Mouse (Mus musculus): ENCODE measurements at regions not wholly inside any gene's neighbourhood (a gene's known extent, or its start where the extent isn't known, plus 50 kb on each side); places are given as distances from the start of the nearest gene placed in this dataset.

DNA sequence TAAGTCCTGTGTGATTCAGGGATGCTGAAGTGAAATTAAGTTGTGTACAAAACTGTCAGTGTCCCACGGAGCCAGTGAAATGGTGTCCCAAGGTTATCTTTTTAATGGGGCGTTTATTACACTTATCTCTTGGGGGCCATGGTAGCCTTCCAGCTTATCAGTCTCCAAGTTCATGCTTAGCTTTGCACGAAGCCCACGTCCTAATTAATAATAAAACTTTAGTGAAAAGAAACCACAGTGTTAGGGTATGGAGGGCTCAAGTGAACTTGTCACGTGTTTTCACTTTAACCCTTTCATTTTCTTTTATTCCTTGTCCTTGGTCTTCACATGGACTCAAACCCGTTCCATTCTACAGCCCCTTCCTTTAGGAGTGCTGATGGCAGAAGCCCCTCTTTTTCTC, 105.9 kb downstream of the Fam76b start:
- TF ChIP-seq POLR2A (IDR thresholded peaks at IDR 0.05; ENCODE audit: borderline replicate concordance, extremely low read depth, low read depth, low read length) (no peak), CTCF (IDR thresholded peaks at IDR 0.05; ENCODE audit: insufficient read depth, low read length) (no peak)
